Mouse (Mus musculus): ENCODE data around the gene Usp19. TPM values are rescaled to one million over a fixed set of nuclear protein-coding genes. Genes with fewer than 3 reads are reported as not detected.

Usp19 gene
- total and polyA plus RNA-seq, 3 experiments, result 44.7 to 197 (median 87.7) TPM

DNA sequence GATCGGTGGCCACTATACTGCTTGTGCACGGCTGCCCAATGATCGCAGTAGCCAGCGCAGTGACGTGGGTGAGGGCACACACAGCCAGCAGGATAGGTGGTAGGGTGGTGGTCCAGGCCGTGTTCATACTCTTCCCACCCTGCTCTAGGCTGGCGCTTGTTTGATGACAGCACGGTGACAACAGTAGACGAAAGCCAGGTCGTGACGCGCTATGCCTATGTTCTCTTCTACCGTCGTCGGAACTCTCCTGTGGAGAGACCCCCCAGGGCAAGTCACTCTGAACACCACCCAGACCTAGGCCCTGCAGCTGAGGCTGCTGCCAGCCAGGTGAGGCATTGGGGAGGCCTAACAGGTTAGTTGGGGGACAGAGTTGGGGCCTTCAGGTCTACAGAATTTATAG, 9.5 kb downstream of the Usp19 start:
- H3K4me3 ChIP-seq (ENCODE audit: low read depth, low read length), result no peak overlapping the region
- ATAC-seq (ENCODE audit: extremely low read depth, insufficient number of reproducible peaks, low FRiP score, poor library complexity, severe bottlenecking) (no peak), DNase-seq (ENCODE audit: low spot score) (no peak)
- TF ChIP-seq POLR2AphosphoS5 (IDR thresholded peaks at IDR 0.05; ENCODE audit: insufficient replicate concordance, low read depth, low read length), result no peak
- no peak for TF ChIP-seq CTCF (IDR thresholded peaks at IDR 0.05; ENCODE audit: low read depth, low read length)
- no peak for TF ChIP-seq GATA2 (IDR thresholded peaks at IDR 0.05; ENCODE audit: borderline replicate concordance, low read depth, low read length)
- no peak for TF ChIP-seq GATA1 (IDR thresholded peaks at IDR 0.05; ENCODE audit: borderline replicate concordance, low read length)
- TF ChIP-seq TAL1 (conservative IDR thresholded peaks at IDR 0.05; ENCODE audit: low read depth, low read length), result no peak
- H3K36me3 ChIP-seq (replicated peaks), result peaks cover 95% of the 10 kb centered on the region
- H3K9me3 ChIP-seq (replicated peaks), result no peaks in the 10 kb centered on the region
- peaks cover 28% of the 10 kb centered on the region for H3K4me1 ChIP-seq (ENCODE audit: insufficient read depth, low read depth, low read length)
- H3K27me3 ChIP-seq (ENCODE audit: insufficient read depth, low read length), result no peaks in the 10 kb centered on the region

DNA sequence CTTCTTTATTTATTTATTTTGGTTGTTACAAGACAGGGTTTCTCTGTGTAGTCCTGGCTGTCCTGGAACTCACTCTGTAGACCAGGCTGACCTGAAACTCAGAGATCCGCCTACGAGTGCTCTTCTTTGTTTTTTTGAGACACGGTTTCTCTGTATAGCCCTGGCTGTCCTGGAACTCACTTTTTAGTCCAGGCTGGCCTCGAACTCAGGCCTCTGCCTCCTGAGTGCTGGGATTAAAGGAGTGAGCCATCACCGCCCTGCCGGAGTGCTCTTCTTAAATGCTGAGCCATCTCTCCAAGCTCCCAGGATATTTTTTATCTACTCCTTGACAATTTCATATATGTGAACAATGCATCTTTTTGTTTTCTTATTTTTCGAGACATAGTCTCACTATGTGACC, 16.5 kb downstream of the Usp19 start:
- no peaks in the 10 kb centered on the region for H3K27me3 ChIP-seq (ENCODE audit: insufficient read depth, low read length)
- no peak overlapping the region for H3K4me3 ChIP-seq (ENCODE audit: low read depth, low read length)
- DNase-seq (ENCODE audit: low spot score) (no peak), ATAC-seq (ENCODE audit: extremely low read depth, insufficient number of reproducible peaks, low FRiP score, poor library complexity, severe bottlenecking) (no peak)
- H3K4me1 ChIP-seq (ENCODE audit: insufficient read depth, low read depth, low read length), result peaks cover 24% of the 10 kb centered on the region
- peaks cover 59% of the 10 kb centered on the region for H3K36me3 ChIP-seq (replicated peaks)
- no peaks in the 10 kb centered on the region for H3K9me3 ChIP-seq (replicated peaks)
- TF ChIP-seq GATA1 (IDR thresholded peaks at IDR 0.05; ENCODE audit: borderline replicate concordance, low read length), result no peak
- no peak for TF ChIP-seq POLR2AphosphoS5 (IDR thresholded peaks at IDR 0.05; ENCODE audit: insufficient replicate concordance, low read depth, low read length)

- DNase-seq (ENCODE audit: low spot score) (peak; percentile 97), ATAC-seq (ENCODE audit: extremely low read depth, insufficient number of reproducible peaks, low FRiP score, poor library complexity, severe bottlenecking) (peak; percentile 97)
- TF ChIP-seq POLR2AphosphoS5 (IDR thresholded peaks at IDR 0.05; ENCODE audit: insufficient replicate concordance, low read depth, low read length) (0 out of 2 replicates have a peak, but pooled peaks have one; percentile 32), GATA2 (IDR thresholded peaks at IDR 0.05; ENCODE audit: borderline replicate concordance, low read depth, low read length) (no peak)
- no peaks in the 10 kb centered on the region for H3K9me3 ChIP-seq (replicated peaks)
- peaks cover 59% of the 10 kb centered on the region for H3K36me3 ChIP-seq (replicated peaks)
- no peaks in the 10 kb centered on the region for H3K27me3 ChIP-seq (ENCODE audit: insufficient read depth, low read length)
- H3K4me3 ChIP-seq (ENCODE audit: low read depth, low read length), result peak within 1 kb of the TSS; percentile 84
- H3K4me1 ChIP-seq (ENCODE audit: insufficient read depth, low read depth, low read length), result peaks cover 24% of the 10 kb centered on the region
These were observed 17.4 kb downstream of the Usp19 start, which contains the start of gene Qars for GRCm38 (mm10) chr9:108507619-108508434. Gene Qars, plus strand, starts transcription at chr9:108507706.

DNA sequence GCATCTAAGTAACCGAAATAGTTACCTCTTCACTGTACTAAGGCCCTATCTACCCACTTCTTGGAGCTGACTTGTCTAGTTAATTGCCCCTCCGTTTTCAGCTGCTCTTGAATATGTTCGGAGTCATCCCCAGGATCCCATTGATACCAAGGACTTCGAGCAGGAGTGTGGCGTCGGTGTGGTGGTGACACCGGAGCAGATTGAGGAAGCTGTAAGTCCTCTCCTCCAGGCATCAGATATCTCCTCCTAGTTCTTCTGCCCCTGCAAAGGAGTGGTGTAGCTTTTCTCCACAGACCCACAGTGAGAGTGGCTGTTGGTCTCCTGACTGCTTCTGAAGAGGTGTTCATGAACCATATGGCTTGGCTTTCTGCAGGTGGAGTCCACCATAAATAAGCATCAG, 18.4 kb downstream of the Usp19 start:
- Histone ChIP-seq H3K4me1 (ENCODE audit: insufficient read depth, low read depth, low read length) (peaks cover 28% of the 10 kb centered on the region), H3K36me3 (replicated peaks) (peaks cover 59% of the 10 kb centered on the region), H3K4me3 (ENCODE audit: low read depth, low read length) (peak overlapping the region; percentile 84), H3K27me3 (ENCODE audit: insufficient read depth, low read length) (no peaks in the 10 kb centered on the region), H3K9me3 (replicated peaks) (no peaks in the 10 kb centered on the region)
- DNase-seq (ENCODE audit: low spot score) (no peak), ATAC-seq (ENCODE audit: extremely low read depth, insufficient number of reproducible peaks, low FRiP score, poor library complexity, severe bottlenecking) (no peak)
- no peak for TF ChIP-seq POLR2AphosphoS5 (IDR thresholded peaks at IDR 0.05; ENCODE audit: insufficient replicate concordance, low read depth, low read length)
- no peak for TF ChIP-seq GATA1 (IDR thresholded peaks at IDR 0.05; ENCODE audit: borderline replicate concordance, low read length)
- TF ChIP-seq GATA2 (IDR thresholded peaks at IDR 0.05; ENCODE audit: borderline replicate concordance, low read depth, low read length), result no peak
- TF ChIP-seq CTCF (IDR thresholded peaks at IDR 0.05; ENCODE audit: low read depth, low read length), result no peak
- no peak for TF ChIP-seq TAL1 (conservative IDR thresholded peaks at IDR 0.05; ENCODE audit: low read depth, low read length)

GRCm38 (mm10) chr9:108516380-108517251, 26.2 kb downstream of the Usp19 start, which contains the start of gene Qrich1:
Gene Qrich1, plus strand, starts transcription at chr9:108516806.
- Histone ChIP-seq H3K9me3 (replicated peaks) (no peaks in the 10 kb centered on the region), H3K4me1 (ENCODE audit: insufficient read depth, low read depth, low read length) (peaks cover 45% of the 10 kb centered on the region), H3K4me3 (ENCODE audit: low read depth, low read length) (peak within 1 kb of the TSS; percentile 96), H3K27me3 (ENCODE audit: insufficient read depth, low read length) (no peaks in the 10 kb centered on the region), H3K36me3 (replicated peaks) (peaks cover 69% of the 10 kb centered on the region)
- TF ChIP-seq GATA2 (IDR thresholded peaks at IDR 0.05; ENCODE audit: borderline replicate concordance, low read depth, low read length) (no peak), CTCF (IDR thresholded peaks at IDR 0.05; ENCODE audit: low read depth, low read length) (no peak), POLR2AphosphoS5 (IDR thresholded peaks at IDR 0.05; ENCODE audit: insufficient replicate concordance, low read depth, low read length) (no peak), GATA1 (IDR thresholded peaks at IDR 0.05; ENCODE audit: borderline replicate concordance, low read length) (no peak), TAL1 (conservative IDR thresholded peaks at IDR 0.05; ENCODE audit: low read depth, low read length) (no peak)
- ATAC-seq (ENCODE audit: extremely low read depth, insufficient number of reproducible peaks, low FRiP score, poor library complexity, severe bottlenecking) (peak; percentile 92), DNase-seq (ENCODE audit: low spot score) (peak; percentile 89)

GRCm38 (mm10) chr9:108517253-108517930, 27.0 kb downstream of the Usp19 start:
- H3K36me3 ChIP-seq (replicated peaks), result peaks cover 67% of the 10 kb centered on the region

More at GRCm38 (mm10) chr9:108517253-108517930, 27.0 kb downstream of the Usp19 start:
- H3K9me3 ChIP-seq (replicated peaks), result no peaks in the 10 kb centered on the region
- peak overlapping the region; percentile 96 for H3K4me3 ChIP-seq (ENCODE audit: low read depth, low read length)
- H3K4me1 ChIP-seq (ENCODE audit: insufficient read depth, low read depth, low read length), result peaks cover 50% of the 10 kb centered on the region
- DNase-seq (ENCODE audit: low spot score) (peak; percentile 72), ATAC-seq (ENCODE audit: extremely low read depth, insufficient number of reproducible peaks, low FRiP score, poor library complexity, severe bottlenecking) (no peak)
- H3K27me3 ChIP-seq (ENCODE audit: insufficient read depth, low read length), result no peaks in the 10 kb centered on the region
- TF ChIP-seq TAL1 (conservative IDR thresholded peaks at IDR 0.05; ENCODE audit: low read depth, low read length), result no peak
- no peak for TF ChIP-seq CTCF (IDR thresholded peaks at IDR 0.05; ENCODE audit: low read depth, low read length)
- TF ChIP-seq POLR2AphosphoS5 (IDR thresholded peaks at IDR 0.05; ENCODE audit: insufficient replicate concordance, low read depth, low read length), result no peak
- no peak for TF ChIP-seq GATA2 (IDR thresholded peaks at IDR 0.05; ENCODE audit: borderline replicate concordance, low read depth, low read length)
- no peak for TF ChIP-seq GATA1 (IDR thresholded peaks at IDR 0.05; ENCODE audit: borderline replicate concordance, low read length)

All from G1E (cell line).